Mouse (Mus musculus): ENCODE measurements at regions not wholly inside any gene's neighbourhood (a gene's known extent, or its start where the extent isn't known, plus 50 kb on each side); places are given as distances from the start of the nearest gene placed in this dataset.
"Not testable (repeated sequence)": the region's sequence is repeated elsewhere in the genome, so short reads cannot be mapped to it uniquely, and the experiment has no call there.

DNA sequence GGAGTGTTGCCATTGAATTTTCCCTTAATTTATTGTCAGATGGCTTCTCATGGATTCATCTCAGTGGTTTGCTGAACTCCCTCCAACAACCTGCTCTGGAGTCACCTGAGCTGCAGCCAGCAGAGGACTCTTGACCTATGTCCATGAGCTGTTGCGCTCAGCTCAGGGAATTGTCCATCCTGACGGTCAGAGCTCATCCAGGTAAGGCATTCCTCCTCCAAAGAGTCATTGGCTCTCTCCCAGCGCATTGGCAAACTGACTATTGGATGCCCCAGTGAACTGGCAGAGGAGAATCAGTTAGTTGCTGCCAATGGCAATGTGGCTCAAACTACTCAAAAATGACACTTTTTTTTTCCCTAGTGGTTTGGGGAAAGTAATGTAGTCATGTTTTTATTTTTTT is 345.3 kb upstream of the Fign start:
- DNase-seq = peak; percentile 3

DNA sequence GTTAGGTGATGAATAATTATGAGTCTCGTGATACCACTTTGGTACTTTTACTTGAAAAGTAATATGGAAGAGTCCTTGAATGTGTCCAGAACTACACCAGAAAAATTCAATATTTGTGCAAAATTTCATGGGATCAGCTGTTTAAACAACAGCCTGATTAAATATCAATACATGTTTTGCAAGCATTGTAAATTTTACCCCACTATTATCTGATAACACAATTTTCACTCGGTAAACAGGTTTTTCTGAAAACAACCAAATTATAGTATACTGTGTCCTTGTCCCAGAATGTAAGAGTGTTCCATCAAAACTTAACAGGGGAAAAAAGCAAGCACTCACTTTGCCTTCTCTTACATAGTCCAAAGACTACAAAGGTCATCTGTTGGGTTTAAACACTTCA is 343.1 kb upstream of the Fign start:
- DNase-seq = no peak

DNA sequence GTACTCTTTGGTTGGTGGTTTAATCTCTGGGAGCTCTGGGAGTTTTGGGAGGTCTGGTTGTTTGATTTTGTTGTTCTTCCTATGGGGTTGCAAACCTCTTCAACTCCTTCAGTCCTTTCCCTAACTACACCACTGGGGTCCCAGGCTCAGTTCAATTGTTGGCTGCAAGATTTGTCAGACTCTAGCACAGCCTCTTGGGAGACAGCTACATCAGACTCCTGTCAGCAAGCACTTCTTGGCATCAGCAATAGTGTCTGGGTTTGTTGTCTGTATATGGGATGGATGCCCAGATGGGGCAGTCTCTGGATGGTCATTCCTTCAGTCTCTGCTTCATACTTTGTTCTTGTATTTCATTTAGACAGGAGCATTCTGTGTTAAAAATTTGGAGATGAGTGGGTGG is 319.3 kb upstream of the Fign start:
- not testable (repeated sequence) for DNase-seq

DNA sequence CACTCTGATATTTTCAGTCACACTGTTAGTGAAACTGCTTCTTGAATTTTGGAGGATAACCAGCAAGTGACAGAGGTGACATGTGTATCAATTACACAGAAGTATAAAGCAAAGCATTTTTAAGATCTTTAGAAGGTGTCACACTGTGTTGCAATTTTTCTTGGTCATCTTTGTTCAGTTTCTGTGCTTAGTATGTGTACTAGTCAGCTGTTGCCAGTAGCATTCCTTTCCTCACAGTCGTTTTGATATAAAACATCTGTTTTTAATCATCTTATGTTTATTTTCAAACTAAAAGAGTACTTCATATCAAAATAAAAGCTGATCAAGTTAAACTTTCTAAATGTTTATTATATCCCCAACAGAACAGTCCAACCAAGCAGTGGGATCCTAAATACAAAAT is 316.0 kb upstream of the Fign start:
- no peak for DNase-seq

- DNase-seq = no peak
These were observed 315.4 kb upstream of the Fign start for GRCm38 (mm10) chr2:64413263-64413662.

GRCm38 (mm10) chr2:64395946-64396345 is 298.1 kb upstream of the Fign start:
- no peak for DNase-seq

DNA sequence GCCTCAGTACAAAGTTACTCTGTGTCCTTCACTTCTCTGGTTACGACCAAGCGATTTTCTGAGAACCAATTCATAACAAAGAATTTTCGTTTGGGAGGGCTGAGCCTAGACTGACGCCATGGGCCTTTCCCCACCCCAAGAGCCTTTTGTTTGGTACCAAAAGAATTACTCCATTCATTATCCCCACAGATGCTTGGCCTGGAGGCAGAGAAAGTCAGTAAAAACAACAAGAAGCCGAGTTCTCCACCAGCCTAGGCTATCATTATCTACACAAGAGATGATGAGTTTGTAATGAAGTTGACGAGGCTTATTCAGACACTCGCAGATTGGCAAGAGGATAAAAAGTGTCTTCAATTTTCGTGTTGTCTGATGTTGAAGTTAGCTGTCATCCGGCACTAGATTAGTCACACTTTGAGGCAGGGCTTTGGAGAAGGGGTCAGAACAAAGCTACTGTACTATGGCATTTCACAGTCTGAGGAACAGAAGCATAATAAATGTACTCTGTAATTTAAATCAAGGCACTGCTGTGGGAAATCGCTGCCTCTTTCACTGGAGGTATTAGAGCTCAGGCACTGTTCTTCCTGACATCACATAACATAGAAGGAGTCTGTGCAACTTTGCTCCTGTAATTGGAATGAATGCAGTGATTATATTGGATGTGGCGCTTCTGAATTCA is 296.9 kb upstream of the Fign start:
- DNase-seq = no peak

- no peak for DNase-seq
These were observed 296.4 kb upstream of the Fign start for GRCm38 (mm10) chr2:64394199-64394598.

DNA sequence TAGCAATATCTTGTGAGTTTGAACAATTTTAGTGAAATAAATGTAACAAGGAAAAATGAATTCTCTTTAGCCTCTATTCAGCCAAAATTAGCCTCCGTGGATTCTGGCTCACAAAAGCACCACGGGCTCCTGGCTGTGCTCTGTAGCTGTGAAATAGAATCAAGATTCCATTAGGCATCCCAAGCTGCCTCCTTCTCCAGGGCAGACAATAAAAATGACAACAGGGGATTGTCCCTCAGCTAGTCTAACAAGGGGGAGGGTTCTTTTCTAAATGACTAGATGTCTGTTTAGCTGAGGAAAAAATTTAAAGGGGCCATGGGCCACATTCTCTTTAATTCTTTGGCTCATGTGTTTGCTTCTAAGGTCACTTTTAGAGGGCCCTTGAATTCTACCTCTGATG is 272.0 kb upstream of the Fign start:
- DNase-seq = no peak

- DNase-seq = no peak
These were observed 269.4 kb upstream of the Fign start for GRCm38 (mm10) chr2:64367188-64367587.

- DNase-seq = no peak
These were observed 268.7 kb upstream of the Fign start for GRCm38 (mm10) chr2:64366528-64366927.

DNA sequence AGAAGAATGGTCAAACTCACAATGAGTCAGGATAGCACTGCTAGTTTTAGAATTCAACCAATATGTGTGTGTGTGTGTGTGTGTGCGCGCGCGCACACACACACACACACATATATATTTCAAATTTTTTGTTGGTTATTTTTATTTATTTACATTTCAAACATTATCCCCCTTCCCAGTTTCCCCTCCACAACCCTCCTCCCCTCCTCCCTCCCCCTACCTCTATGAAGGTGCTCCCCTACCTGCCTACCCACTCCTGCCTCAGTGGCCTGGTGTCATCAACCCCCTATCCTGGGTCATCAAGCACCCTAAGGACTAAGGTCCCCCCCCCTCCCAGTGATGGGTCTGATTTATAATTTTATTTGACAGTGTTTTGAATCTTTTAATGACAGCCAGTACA is 258.4 kb upstream of the Fign start:
- DNase-seq = no peak

DNA sequence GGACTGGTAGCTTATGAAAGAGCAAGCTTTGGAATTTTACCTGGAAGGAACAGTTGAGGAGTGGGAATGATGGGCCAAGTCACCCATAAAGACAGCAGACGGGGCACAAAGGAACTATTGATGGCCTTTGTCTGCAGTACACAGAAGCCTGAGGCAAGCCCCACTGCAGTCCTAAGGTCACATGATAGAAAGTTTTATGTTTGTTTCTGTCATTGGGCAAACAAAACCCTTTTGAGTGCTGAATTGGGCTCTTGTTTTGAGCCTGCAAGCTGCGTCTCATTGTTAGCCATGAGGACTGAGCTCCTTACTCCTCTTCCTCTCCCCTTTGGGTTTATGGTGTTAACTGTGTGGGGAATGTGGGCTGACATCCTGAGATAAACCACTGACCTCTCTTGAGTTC is 227.7 kb upstream of the Fign start:
- DNase-seq = no peak

Measured in adrenal gland, adult 2 months (tissue).